Mouse (Mus musculus) spleen, postnatal 14 days (tissue): ENCODE measurements at regions not wholly inside any gene's neighbourhood (a gene's known extent, or its start where the extent isn't known, plus 50 kb on each side); places are given as distances from the start of the nearest gene placed in this dataset.

Source experiments
- DNase-seq, 2 experiments: peaks; one replicate each; pipeline ENCODE4 v3.0.0; 2021 to 2022; ENCODE audit warnings: low spot score in 2 of 2

DNA sequence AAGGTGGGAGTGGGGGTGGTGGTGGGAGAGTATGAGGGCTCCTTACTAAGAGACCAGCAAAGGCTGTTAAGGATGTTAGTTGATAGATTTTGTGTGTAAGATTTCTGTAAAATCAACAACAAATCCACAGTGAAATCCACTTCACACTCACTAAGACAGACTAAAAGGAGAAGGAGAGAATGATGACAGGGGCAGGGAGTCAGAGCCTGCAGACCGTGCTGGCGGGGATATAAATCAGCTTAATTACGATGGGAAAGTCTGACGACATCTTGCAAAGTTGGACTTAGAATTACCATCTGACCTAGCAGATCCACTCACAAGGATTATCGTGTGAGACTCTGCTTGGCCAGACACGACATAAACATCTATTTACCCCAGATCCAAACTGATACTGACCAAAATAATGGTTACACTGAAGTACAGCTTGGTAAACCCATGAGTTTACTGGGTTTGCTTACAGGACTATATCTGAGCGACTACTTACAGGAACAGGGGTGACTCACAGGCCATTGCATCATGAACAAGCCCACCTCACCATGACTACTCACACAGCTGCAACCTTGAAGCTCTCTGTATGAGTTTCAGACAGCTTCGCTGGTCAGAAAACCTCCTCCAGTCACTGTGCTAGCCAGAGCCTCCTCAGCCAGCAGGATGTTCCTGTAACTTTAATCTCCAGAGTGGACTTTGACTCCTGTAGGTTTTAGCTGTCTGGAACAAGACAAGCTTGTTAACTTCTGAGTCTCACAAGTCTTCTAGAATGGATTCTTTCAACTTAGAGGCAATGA, 50.5 kb upstream of the Ednra start:
- no peak for DNase-seq

DNA sequence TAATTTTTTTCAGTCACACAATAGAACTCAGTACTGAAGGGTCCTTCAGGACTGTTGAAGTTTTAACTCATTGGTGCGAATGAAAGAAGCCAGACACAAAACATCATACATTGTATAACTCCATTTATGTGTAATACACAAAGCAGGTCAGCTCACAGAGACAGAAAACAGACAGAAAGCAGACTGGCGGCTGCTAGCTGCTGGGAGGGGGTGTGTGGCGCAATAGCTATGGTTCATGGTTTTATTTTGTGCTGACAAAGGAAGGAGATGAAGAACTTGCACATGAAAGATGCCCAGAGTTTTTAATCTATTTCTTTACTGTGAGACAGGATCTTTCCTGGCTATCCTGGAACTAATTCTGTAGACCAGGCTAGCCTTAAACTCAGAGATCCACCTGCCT, 51.3 kb upstream of the Ednra start:
- no peak for DNase-seq

DNA sequence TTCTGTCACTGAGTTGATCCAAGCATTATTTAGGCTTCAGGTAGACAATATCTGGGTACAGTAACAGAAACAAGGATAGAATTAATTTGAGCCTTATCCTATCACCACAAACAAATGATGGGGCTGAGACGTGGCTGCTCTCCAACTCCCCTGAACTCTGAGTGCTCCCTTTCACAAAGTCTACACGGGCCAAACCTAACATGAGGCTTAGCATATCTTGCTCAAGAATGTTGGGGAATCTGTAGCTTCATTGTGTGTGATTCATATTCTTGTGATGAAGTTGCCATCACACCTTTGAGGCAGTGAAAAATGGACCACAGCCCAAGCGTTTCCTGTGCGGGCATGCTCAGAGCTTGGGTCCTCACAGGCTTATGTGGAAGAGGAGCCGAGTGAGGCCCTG, 53.3 kb upstream of the Ednra start:
- DNase-seq = no peak

DNA sequence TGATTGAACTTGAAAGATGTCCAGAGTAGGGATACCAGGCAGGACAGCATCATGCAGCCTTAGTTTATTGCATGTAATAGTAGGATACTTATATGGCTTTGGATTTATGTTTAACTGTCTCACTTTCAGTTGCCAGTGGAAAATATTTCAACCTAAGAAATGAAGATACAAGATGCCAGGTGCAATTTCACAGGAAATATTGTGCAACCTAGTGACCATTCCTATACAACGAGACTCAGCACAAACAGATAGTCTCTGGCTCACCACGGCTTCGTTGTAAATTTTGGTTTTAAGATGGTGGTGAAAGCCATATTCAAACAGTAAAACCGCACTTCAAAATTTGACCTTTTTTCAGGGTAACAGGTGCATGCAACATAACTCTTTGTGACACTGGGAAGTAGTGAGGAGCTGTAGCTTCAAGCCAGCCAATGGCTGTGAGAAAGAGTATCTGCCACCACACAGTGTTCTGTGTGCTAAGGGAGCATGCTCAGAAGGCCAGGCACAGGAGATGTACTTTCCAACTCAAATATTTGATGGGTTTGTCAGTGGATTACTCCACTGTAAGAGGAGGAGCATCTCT, 61.5 kb upstream of the Ednra start:
- DNase-seq = no peak

DNA sequence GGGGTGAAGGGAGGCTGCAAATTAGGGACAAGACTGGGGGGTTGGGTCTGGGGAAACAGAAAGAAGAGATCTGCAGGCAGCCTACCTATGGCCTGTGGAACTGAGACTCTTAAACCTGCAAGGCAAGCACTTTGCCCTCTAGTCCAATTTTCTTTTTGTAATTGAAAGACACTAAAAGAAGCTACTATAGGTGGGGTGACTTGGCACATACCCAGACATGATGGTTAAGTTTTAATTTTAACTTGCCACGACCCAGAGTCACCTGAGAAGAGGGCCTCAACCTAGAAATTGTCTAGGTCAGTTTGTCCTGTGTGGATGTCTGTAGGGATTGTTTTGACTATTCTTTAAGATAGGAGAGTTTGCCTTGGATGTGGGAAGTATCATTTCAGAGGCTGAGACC, 70.6 kb upstream of the Ednra start:
- no peak for DNase-seq

DNA sequence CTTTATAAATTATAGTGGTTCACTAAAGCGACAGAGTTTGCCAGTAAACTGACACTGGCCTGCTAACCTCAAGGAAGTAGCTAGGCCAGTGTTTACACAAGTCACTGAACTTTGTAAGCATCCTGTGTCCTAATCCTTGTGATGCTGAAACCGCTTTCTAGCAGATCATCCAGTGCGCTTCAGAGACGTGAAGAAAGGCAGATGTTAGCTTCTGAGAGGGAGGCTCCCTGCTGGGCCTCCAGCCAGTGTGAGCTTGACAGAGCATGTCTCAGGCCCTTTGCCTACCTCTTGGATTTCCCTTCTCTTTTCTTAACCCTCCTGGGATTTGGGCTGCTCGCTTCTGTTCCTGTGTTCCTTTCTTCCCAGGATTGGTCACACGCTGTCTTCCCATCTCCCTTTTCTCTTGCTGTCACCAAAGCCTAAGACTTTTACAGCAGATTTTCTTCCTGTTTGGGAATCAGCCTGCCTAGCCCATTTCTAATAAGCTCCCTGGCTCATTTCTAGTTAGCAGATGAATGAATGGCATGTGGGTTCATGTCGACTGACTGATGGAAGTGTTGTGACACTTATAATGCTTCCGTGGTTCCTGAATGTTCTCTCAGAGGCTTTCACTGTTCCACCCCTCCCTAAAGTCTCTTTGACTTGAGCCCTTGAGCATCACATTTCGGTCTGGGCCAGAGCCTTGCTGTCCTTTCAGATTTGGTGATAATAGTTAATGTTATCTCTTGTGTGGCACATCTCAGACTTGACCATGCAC, 79.1 kb upstream of the Ednra start:
- DNase-seq = no peak

DNA sequence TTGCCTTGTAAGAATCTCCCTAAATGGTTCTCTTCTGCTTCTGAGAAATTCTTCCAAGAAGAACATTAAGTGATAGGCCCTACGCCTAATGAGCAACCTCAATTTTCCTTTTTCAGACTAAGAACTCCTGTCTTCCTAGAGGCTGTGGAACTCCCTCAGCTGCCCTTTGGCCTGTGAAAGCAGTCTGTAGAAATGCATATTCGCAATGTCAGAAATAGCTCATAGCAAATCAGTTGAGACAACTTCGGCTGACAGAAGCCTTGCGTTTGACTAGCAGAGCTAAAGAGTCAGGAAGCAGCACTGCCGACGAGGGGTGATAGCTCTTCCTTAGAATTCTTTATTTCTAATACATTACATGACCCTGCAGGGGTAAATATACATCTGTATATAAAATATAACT, 80.3 kb upstream of the Ednra start:
- no peak for DNase-seq

DNA sequence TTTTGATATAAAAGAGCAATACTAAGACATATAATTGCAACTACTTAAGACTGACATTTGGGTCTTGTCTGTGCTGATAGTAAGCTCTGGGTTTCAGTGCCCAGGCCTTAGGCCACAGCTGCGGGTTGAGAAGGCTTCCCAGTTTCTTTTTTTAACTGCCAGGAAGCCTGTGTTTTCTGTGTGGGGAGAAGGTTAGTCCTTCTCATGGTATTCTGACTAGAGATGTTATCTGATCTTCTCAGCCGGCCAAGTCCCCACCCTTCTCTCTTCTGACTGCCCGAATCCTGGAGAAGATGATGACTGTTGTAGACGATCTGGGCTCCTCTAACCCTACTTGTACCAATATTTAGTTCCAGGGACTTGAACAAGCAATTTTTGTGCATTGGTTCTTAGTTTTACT, 80.7 kb upstream of the Ednra start:
- DNase-seq = no peak

DNA sequence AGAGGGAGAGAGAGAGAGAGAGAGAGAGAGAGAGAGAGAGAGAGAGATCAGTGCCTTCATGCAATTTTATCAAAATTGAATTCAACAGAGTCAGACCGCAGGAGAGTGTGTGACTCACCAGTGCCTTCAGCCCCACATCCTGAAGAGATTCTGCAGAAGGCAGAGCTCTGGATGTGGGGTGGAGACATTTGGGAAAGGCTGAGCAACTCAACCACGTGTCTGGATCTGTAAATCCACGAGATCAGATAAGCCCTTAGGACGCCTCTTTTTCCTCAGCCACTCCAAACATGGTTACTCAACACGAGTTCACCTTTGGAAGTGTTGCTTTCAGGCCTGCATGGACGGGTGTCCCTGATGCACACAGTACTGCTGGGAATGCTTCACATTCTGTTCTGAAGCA, 81.4 kb upstream of the Ednra start:
- DNase-seq = no peak

DNA sequence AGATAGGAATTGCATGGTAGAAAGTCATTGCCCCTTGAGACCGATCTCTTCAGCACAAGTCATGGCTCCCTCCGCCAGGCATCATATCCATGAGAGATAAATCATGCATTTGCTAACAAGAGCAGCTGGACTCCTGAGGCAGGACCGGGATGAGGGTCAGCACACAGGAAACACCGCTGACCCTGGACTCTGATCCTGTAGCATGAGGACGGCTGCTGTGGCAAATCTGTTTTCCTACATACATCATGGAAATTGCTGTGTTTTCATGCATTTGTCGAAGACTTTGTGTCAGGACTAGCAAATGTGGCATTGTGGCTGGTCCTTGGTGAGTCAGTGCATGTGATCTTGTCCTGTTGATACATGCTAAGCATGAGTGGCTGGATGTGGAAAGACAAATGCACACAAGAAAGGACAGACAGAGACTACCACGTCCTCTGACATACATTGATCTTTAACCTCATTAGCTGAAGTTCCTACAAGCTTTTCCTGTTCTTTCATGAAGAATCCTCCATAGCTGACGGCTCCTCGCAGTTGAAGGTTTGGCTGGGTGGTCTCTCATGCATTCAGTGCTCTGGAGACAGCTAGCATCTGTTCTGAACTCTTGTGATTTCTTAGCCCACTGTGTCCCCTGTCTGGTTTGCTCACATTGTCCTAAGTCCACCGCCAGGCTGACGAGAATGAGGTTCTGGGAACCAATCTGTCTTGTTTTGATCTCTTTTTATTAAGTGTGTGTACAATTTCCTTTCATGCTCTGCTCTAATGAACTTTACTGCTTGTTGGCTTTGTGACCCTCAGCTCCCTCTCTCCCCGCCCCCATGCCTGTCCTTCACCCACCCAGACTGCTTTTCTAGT, 90.8 kb upstream of the Ednra start:
- no peak for DNase-seq

DNA sequence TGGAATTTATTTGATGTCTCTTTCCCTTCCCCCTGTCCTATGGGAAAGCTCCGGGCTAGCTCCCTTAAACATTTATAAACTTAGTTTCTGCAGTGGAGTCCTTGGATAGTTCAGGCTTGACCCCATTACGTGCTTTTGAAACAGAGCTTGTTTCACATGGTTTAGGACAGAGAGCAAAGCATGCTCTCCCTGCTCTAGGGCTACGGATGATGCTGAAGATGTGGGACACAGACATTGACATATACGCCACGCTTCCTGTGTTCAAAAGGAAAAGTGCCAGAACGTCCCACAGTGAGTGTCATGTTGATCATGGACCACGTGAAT, 91.3 kb upstream of the Ednra start:
- no peak for DNase-seq

DNA sequence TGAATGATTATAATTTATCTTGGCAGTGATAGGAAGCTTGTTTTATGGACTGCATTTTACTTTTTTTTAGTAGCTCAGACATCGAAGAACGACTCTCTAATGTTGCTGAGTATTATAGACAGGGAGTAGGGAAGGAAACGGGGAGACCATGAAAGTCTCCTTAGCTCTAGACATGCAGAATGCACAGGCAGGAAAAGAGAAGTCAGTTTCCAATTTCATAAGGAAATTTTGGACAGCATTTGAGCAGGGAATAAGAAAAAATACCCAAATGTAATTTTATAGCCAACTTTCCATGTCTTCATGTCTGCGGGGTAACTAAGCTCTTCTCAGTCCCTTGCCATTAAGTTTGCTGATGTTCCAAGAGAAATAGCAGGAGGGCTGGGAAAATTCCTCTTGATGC, 92.0 kb upstream of the Ednra start:
- DNase-seq = no peak

DNA sequence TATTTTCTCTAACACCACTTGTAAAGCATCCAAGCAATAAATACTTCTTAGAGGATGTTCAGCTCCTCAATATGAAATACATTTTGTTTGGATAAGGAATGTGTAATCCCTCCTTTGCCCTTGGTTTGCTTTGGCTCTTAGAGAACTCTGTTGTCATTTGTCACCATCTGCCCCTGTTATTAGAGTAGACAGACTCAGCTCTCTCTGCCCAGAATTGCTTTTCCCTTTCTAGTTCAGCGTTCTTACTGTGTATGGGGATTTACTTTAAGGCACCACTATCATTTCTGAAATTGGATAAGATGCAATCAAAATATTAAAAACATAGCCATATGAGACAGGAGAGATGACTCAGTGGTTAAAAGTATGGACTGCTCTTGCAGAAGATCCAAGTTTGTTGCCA, 101.5 kb upstream of the Ednra start:
- DNase-seq = no peak

DNA sequence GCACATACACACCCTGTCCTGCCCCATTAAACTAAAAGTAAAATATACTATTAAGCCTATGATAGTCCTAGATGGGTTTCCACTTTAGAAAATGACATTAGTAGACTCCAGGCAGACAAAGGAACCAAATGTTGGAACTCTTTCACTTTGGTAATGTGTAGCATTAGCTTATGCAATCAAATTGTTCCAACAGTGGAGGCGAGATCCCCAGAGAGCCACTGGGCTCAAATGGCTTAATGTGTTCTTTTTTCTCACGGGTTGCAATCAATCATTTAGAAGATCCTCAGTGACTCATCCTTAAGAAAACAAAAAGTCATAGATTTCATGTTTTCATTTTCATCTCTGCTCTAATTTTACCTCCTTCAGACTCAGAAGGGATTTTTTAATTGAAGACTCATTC, 102.0 kb upstream of the Ednra start:
- DNase-seq = no peak

DNA sequence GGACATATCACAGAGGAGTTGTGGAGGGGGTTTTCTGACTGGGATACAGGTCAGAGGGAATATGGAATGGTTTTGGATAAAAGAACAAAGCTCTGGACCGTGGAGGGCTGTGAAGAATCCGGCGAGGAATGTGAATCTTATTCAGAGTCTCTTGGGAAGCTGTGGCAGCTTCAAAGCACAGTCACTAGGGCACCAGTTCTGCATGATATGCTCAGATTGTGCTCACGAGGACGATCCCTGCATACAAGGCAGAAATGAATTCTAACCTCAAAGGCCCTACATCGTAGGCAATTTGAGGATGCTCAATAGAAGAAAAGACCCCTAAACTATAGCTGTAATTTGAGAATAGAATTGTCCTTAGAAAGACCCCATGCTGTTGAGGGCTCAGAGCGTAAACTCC, 103.8 kb upstream of the Ednra start:
- no peak for DNase-seq

DNA sequence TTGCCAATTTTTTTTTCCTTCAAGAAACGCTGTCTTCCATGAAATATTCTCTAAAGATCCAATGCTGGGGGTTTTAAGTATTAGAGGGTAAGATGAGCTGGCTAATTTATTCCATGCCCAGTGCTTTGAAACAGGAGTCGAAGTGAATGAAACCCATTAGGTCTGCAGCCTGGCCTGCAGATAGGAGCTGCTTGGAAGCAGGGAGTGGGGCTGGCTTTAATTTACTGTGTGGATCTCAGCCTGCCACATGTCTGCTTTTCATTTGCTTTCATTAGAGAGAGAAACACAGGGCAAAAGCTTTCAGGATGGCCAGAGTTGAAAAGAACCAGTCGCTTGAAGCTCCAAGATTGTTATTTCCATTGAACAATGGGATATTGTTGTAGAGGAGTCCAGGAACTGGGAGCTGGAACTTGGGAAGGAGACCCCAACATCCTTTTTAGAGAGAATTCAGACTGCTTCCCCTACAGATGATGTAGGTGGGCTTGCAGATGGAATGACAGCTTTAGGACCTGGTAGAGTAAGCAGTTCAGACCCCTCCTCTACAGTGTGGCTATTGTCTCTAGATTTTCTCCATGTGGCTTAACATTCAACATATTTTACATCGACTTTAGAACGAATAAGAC, 105.0 kb upstream of the Ednra start:
- no peak for DNase-seq

DNA sequence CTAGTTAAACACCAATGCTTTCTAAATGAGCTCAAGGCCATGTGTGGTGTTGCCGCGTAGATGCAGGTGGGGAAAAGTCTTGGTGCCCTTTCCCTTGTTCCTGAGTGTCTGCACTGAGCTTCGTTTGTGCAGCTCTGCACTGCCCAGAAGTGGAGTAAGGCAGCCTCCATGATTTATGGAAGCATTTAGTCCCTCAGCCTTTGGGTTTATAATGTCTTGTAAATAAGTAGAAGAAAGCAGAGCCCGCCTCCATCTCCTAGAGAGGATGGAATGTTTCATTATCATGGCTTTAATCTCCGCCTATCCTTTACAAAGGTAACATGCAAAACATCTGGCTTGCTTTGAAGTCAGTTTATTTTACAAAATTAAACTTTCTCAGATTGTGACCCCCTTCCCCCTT, 105.5 kb upstream of the Ednra start:
- no peak for DNase-seq

DNA sequence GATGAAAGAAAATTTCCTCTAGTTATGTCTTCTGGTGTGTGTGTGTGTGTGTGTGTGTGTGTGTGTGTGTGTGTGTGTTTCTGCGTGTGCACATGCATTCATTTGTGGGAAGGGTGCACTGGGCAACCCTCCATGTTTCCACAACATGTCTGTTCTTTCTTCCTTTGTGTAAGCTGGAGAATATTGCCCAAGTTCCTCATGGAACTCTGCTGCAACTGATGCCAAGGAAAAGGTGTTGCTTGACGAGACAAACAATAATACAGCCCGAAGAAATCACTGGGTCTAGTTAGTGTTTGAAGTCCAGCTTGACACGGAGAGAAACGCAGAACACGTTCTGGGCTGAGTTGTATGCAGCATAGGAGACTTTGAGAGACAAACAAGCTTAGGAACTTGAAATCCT, 110.0 kb upstream of the Ednra start:
- DNase-seq = no peak

DNA sequence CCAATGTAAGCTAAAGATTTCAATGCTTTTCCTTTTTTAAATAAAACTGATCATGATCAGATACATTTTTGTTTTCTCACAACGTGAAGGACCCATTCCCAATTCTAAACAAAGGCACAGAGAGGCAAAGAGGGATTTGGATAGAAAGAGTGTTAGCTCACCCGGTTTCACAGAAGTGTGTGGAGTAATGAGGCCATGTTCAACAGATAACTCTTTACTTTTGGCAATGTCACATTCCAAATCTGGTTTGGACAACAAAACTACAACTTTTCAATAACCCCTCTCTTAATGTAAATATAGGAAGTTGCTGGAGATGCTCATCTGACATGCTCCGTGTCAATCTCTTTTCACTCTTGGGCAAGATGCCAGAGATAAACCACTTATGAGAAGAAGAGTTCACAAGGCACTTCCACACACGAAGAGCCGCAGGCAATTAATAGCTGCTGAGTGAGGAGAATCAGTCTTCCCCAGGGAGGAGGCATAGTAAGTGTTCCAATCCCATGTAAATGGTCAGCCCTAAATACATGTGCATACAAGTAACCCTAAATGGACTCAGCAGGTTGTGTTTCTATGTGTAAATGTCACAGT, 112.7 kb upstream of the Ednra start:
- DNase-seq = no peak

DNA sequence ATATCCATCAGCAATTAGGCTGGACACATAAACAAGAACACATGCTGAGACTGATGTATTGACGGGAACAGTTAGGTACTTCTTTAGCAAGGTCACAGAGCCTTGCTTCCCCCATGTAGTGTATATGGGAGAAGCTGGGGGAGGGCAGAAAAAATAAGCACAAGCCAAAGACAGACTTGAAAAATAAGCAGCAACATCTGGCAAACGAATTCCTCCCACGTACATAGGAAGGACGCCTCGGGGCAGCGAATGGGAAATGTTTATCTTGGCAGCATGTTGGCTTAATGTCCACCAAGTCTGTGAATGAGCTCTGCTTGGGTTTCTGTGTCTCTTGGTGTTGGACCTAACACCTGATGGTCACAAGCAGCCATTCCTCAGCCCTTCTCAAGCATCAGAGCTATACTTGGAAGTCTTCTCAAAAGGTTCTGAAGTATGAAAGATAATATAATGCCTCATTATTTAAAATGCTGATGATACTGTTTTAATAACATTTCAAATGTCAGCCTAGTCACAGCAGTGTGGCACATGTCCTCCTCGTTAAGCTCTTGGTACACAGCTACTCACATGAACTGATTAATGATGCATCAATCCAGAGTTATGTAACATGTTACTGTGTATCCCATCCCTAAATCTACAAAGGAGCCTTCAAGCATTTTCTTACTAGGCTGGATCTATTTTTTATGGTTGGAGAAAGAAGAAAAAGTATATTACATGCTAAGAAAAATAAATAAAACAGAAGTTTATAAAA, 118.3 kb upstream of the Ednra start:
- no peak for DNase-seq

DNA sequence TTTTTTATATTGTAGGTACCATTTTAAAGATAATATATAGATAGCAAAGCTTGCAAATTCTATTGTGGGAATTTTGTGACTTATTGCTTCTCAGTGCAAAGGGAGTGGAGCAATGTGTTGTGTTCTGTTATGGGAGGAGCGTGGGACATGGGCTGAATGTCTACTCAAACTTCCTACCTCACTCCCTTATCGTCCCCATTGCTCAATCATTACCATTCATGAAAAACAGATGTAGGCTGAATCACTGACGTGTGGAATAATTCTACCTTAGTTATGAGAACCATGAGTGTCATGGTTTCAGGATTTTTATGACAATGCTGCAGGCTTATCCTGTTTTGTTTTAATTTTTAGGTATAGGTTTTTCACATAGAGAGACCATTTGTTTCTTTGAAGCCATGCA, 119.0 kb upstream of the Ednra start:
- no peak for DNase-seq
